Comparison of ENCODE assay signal across 7 mouse cellular contexts in the genomic region with DNA sequence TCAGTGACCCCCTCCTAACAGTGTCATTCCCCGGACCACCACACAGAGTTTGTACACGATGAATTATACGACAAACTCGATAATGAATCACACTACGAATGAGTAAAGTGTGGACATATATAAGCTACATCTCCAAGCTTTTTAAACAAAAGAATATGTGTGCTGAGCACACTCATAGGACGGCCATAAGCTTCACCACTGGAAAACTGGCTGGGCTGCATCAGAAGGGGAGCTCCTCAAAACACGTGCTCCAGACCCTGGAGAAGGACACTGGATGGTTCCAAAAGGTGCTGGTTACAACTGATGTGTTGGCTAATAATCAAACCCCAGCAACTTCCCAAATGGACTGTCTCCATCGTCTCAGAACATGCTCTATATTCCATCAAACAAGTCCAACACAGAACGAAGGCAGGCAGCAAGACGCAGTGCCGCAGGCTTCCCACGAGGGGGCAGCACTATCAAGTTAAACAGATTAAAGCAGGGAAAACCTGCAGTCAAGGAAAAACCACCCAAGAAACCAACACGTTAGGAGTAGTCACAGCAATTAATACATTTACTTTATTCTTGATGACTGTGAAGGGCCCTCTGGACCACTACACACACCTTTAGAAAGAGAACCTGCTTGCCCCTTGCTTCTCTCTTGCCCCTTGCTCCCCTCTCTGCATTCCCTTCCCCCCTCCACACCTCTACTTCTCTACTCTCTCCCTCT. TPM values are rescaled to one million over a fixed set of nuclear protein-coding genes. Genes with fewer than 3 reads are reported as not detected.
A peak's percentile ranks its signal among the peaks of the same experiment; 100 is the strongest.
DNase-seq lines count a peak whose midpoint lies in the region; ATAC-seq and TF ChIP-seq lines count a peak whose summit lies in the region.

No protein-coding gene starts in this region.

- peak; percentile 95 for TF ChIP-seq CTCF in small intestine, adult 2 months (IDR thresholded peaks at IDR 0.05; ENCODE audit: extremely low read depth, insufficient read length, insufficient replicate concordance, low read depth, low read length)

- peaks cover 6% of the 10 kb centered on the region; the same call in 1 of the 2 replicates for H3K36me3 ChIP-seq in forebrain, embryonic 15.5 days
- no peaks in the 10 kb centered on the region for H3K36me3 ChIP-seq in midbrain, embryonic 11.5 days (ENCODE audit: control insufficient read depth, insufficient read depth, low read length)
- H3K36me3 ChIP-seq in small intestine, adult 2 months (ENCODE audit: control insufficient read depth, insufficient read depth, low read length) = peaks cover 23% of the 10 kb centered on the region

- H3K9me3 ChIP-seq in forebrain, embryonic 15.5 days = no peaks in the 10 kb centered on the region
- H3K9me3 ChIP-seq in midbrain, embryonic 11.5 days (ENCODE audit: control insufficient read depth, low read length) = no peaks in the 10 kb centered on the region

- WGBS in forebrain, embryonic 15.5 days = 53% methylated on average over 13 of the region's 13 CpGs
- 61% methylated on average over 13 of the region's 13 CpGs for WGBS in midbrain, embryonic 11.5 days
- WGBS in small intestine, adult 2 months = 51% methylated on average over 13 of the region's 13 CpGs

- H3K9ac ChIP-seq in forebrain, embryonic 15.5 days (replicated peaks) = no peak overlapping the region
- H3K9ac ChIP-seq in midbrain, embryonic 11.5 days (ENCODE audit: low read length) = no peak overlapping the region

- no peak for TF ChIP-seq POLR2A in small intestine, adult 2 months (IDR thresholded peaks at IDR 0.05; ENCODE audit: low read depth, low read length)

- no peak overlapping the region for H3K27ac ChIP-seq in forebrain, embryonic 15.5 days (replicated peaks)
- no peak overlapping the region for H3K27ac ChIP-seq in midbrain, embryonic 11.5 days (ENCODE audit: low read depth, low read length)
- H3K27ac ChIP-seq in small intestine, adult 2 months (ENCODE audit: insufficient read depth, low read depth, low read length) = peak overlapping the region; percentile 76; the same call in 1 of the 2 replicates

- ATAC-seq in cerebellum, adult (ENCODE audit: insufficient number of reproducible peaks, low FRiP score, low TSS enrichment) = peak; percentile 73
- ATAC-seq in forebrain, embryonic 15.5 days (replicated peaks) = peak; percentile 70
- peak; percentile 57; the same call in 1 of the 2 replicates for ATAC-seq in midbrain, embryonic 11.5 days (ENCODE audit: low FRiP score)

- H3K4me1 ChIP-seq in forebrain, embryonic 15.5 days = peaks cover 3% of the 10 kb centered on the region; the same call in 1 of the 2 replicates
- no peaks in the 10 kb centered on the region for H3K4me1 ChIP-seq in midbrain, embryonic 11.5 days (ENCODE audit: control insufficient read depth, insufficient read depth, low read length)
- H3K4me1 ChIP-seq in small intestine, adult 2 months (ENCODE audit: control insufficient read depth, insufficient read depth, insufficient read length, low read length) = peaks cover 22% of the 10 kb centered on the region

- intact Hi-C loops in left cerebral cortex, postnatal 14 days (cut with DNase I) = loop anchor here (1.0 to 2.0 kb wide), 2 partner anchors 169 to 659 kb away; no protein-coding TSS in a partner anchor

- no peaks in the 10 kb centered on the region for H3K27me3 ChIP-seq in forebrain, embryonic 15.5 days
- no peaks in the 10 kb centered on the region for H3K27me3 ChIP-seq in midbrain, embryonic 11.5 days (ENCODE audit: control insufficient read depth, insufficient read depth, low read length)
- no peaks in the 10 kb centered on the region for H3K27me3 ChIP-seq in small intestine, adult 2 months (ENCODE audit: control insufficient read depth, insufficient read depth, low read length)

- no peak overlapping the region for H3K4me2 ChIP-seq in forebrain, embryonic 15.5 days (replicated peaks)
- no peak overlapping the region for H3K4me2 ChIP-seq in midbrain, embryonic 11.5 days

- H3K4me3 ChIP-seq in forebrain, embryonic 15.5 days = no peak overlapping the region
- no peak overlapping the region for H3K4me3 ChIP-seq in midbrain, embryonic 11.5 days (ENCODE audit: low read depth, low read length)
- H3K4me3 ChIP-seq in small intestine, adult 2 months (ENCODE audit: low read depth, low read length) = no peak overlapping the region

- DNase-seq in NIH3T3 (ENCODE audit: low read depth) = peak; percentile 93
- peak; percentile 37 for DNase-seq in hindlimb bud, embryonic 11.5 days (ENCODE audit: extremely low spot score, low read depth, low spot score)
- peak; percentile 86 to 88 for DNase-seq in left cerebral cortex, postnatal 14 days (ENCODE audit: low spot score in 2 of 2)
- peak; percentile 92 for DNase-seq in midbrain, embryonic 11.5 days (ENCODE audit: low spot score, missing footprints)

RNA-seq across cellular contexts. Expression of a gene that starts 30.5 kb away (rescaled TPM):
- 53.5 and 56.2 TPM in 2 replicates for polyA plus RNA-seq in forebrain, embryonic 15.5 days (2015; fragmentation: Nextera tagmentation; extraction: Ambion mirVana)
- total RNA-seq in left cerebral cortex, postnatal 14 days (2021) = 100 to 1,000 TPM in 1 of 2 experiments, 10 to 100 TPM in 1; 90.6 to 102 TPM
- polyA plus RNA-seq in midbrain, embryonic 11.5 days (2014; fragmentation: Nextera tagmentation; extraction: Ambion mirVana) = 31.2 and 34.3 TPM in 2 replicates
- polyA plus RNA-seq in small intestine, adult 2 months (2012; rRNA removed) = 1.4 and 4.3 TPM in 2 replicates

RNA-seq across cellular contexts. Expression of a gene that starts 37.5 kb away (rescaled TPM):
- 0.36 and 0.42 TPM in 2 replicates for polyA plus RNA-seq in forebrain, embryonic 15.5 days (2015; fragmentation: Nextera tagmentation; extraction: Ambion mirVana)
- total RNA-seq in left cerebral cortex, postnatal 14 days (2021) = 1 to 10 TPM in 1 of 2 experiments, under 1 TPM in 1; 0.89 to 1.4 TPM
- 0.12 and 0.75 TPM in 2 replicates for polyA plus RNA-seq in midbrain, embryonic 11.5 days (2014; fragmentation: Nextera tagmentation; extraction: Ambion mirVana)
- polyA plus RNA-seq in small intestine, adult 2 months (2012; rRNA removed) = not detected in 2 replicates

Comparison
In these comparisons a context has a peak if more than half of its experiments do, and no peak if none do; other contexts are left out.
1. DNase-seq: peak in every context shown above with its lines; median percentile 93 in NIH3T3; 92 in midbrain, embryonic 11.5 days; 87 in left cerebral cortex, postnatal 14 days; 37 in hindlimb bud, embryonic 11.5 days.